Mouse (Mus musculus): ENCODE measurements around the gene Olfr502. TPM values are rescaled to one million over a fixed set of nuclear protein-coding genes. Genes with fewer than 3 reads are reported as not detected.
"Not testable (repeated sequence)": the region's sequence is repeated elsewhere in the genome, so short reads cannot be mapped to it uniquely, and the experiment has no call there.

Gene Olfr502
- polyA plus RNA-seq (2015; fragmentation: Nextera tagmentation; extraction: Ambion mirVana), result not detected in 2 replicates

DNA sequence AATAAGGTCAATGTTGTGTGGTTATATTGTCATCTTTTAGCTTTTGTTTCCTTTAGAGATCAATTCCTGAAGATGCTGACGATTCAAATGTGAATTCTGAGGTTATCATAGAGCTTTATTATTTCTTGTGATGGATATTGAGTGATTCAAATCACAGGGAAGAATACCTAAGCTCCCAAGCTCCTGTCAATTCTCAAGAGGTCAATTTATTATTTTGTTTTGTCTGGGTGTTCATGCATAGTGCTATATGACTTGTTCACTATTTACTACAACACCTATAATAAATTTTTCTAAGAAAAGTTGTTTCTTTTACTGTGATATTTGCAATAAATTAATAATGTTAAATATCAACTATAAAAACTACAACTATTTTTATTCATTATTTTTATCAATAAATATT lies at the start of gene Olfr502:
Gene Olfr502 (minus strand): TSS at position 101 of the 400 bp plus-strand sequence.
- Histone ChIP-seq H3K4me1 (ENCODE audit: control insufficient read depth, insufficient read depth, low read length) (no peaks in the 10 kb centered on the region), H3K36me3 (ENCODE audit: control insufficient read depth, insufficient read depth, low read length) (no peaks in the 10 kb centered on the region), H3K9me3 (replicated peaks; ENCODE audit: control insufficient read depth, low read length) (no peaks in the 10 kb centered on the region), H3K4me2 (ENCODE audit: low read depth, low read length) (no peak within 1 kb of the TSS), H3K4me3 (replicated peaks; ENCODE audit: low read length) (no peak within 1 kb of the TSS), H3K9ac (ENCODE audit: low read length) (no peak within 1 kb of the TSS), H3K27me3 (ENCODE audit: control insufficient read depth, insufficient read depth, low read length) (no peaks in the 10 kb centered on the region), H3K27ac (ENCODE audit: low read length) (no peak within 1 kb of the TSS)
- ATAC-seq (ENCODE audit: insufficient read depth, low FRiP score), result no peak
- WGBS, result 69% methylated on average over 1 of the region's 1 CpGs

DNA sequence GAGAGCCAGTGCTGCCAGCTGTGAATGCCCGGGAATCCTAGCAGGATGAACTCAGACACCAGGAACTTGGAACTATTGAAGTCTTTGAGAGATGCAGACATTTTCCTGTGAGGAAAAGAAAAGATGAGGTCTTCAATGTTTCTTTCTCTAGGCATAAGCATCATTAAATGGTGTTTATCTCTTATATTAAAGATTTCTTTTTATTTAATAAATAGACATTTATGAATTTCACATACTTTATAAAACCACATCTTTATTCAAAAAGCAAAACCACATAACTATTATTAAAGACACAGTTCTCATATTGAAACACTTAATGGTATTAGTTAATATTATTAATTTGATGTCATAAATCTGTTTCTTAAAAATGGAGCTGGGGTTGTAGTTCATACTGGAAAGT lies 40.8 kb upstream of the Olfr502 start, which contains the start of gene Olfr504:
Gene Olfr504 (minus strand): TSS at position 101 of the 400 bp plus-strand sequence.
- Histone ChIP-seq H3K4me1 (ENCODE audit: control insufficient read depth, insufficient read depth, low read length) (no peaks in the 10 kb centered on the region), H3K4me2 (ENCODE audit: low read depth, low read length) (no peak within 1 kb of the TSS), H3K36me3 (ENCODE audit: control insufficient read depth, insufficient read depth, low read length) (no peaks in the 10 kb centered on the region), H3K27me3 (ENCODE audit: control insufficient read depth, insufficient read depth, low read length) (no peaks in the 10 kb centered on the region), H3K9me3 (replicated peaks; ENCODE audit: control insufficient read depth, low read length) (no peaks in the 10 kb centered on the region), H3K4me3 (replicated peaks; ENCODE audit: low read length) (no peak within 1 kb of the TSS), H3K9ac (ENCODE audit: low read length) (no peak within 1 kb of the TSS), H3K27ac (ENCODE audit: low read length) (no peak within 1 kb of the TSS)
- 85% methylated on average over 1 of the region's 1 CpGs for WGBS
- ATAC-seq (ENCODE audit: insufficient read depth, low FRiP score), result no peak

DNA sequence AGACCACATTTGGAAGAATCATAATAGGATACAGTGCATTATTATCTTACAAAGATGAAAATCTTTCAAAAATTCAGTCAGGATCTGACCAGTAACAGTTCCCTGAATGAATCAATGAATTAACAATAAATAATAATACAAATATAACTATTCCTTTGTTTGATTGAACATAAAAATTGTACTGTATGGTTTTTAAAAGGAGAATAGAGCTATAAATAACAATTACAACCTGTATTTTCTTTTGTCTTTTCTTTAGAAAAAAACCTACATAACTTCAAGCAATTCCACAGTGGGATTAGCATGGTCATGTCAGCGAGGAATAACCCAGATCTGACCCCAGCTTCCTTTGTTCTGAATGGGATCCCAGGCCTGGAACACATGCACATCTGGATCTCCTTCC lies 19.4 kb upstream of the Olfr502 start, which contains the start of gene Olfr503:
Gene Olfr503 (plus strand): TSS at position 301 of the 400 bp plus-strand sequence.
- H3K4me3 ChIP-seq (replicated peaks; ENCODE audit: low read length); H3K4me1 ChIP-seq (ENCODE audit: control insufficient read depth, insufficient read depth, low read length); H3K27ac ChIP-seq (ENCODE audit: low read length); H3K9me3 ChIP-seq (replicated peaks; ENCODE audit: control insufficient read depth, low read length); H3K36me3 ChIP-seq (ENCODE audit: control insufficient read depth, insufficient read depth, low read length); H3K4me2 ChIP-seq (ENCODE audit: low read depth, low read length); ATAC-seq (ENCODE audit: insufficient read depth, low FRiP score); H3K27me3 ChIP-seq (ENCODE audit: control insufficient read depth, insufficient read depth, low read length); H3K9ac ChIP-seq (ENCODE audit: low read length): not testable (repeated sequence)
- WGBS, result 48% methylated on average over 1 of the region's 1 CpGs

DNA sequence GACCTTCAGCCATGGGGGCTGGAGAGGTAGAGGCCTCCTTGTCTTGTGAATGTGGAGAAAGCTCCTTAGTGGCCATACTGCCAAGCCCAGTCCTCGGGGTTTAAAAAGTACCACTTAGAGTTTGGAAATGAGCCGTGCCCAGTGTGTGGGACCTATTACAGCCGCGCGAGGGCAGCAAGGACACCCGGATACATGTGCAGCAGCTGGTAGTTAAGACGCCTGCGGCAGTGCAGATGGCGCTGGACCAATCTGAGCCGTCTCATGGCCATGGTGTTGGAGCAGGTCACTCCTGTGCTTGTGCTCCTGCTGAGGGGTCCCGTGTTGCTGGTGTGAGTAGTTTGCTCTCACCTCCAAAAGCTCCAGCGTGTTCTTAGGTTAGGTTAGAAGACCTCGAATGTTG lies 17.6 kb upstream of the Olfr502 start:
- ATAC-seq (ENCODE audit: insufficient read depth, low FRiP score), result no peak
- WGBS, result 84% methylated on average over 13 of the region's 13 CpGs
- no peak overlapping the region for H3K4me2 ChIP-seq (ENCODE audit: low read depth, low read length)
- H3K4me1 ChIP-seq (ENCODE audit: control insufficient read depth, insufficient read depth, low read length), result no peaks in the 10 kb centered on the region
- no peak overlapping the region for H3K9ac ChIP-seq (ENCODE audit: low read length)
- no peaks in the 10 kb centered on the region for H3K27me3 ChIP-seq (ENCODE audit: control insufficient read depth, insufficient read depth, low read length)
- no peaks in the 10 kb centered on the region for H3K36me3 ChIP-seq (ENCODE audit: control insufficient read depth, insufficient read depth, low read length)
- H3K9me3 ChIP-seq (replicated peaks; ENCODE audit: control insufficient read depth, low read length), result no peaks in the 10 kb centered on the region
- H3K4me3 ChIP-seq (replicated peaks; ENCODE audit: low read length), result no peak overlapping the region
- no peak overlapping the region for H3K27ac ChIP-seq (ENCODE audit: low read length)

Other genes starting within 250 kb of the Olfr502 start
- not detected in 2 replicates for gene Olfr490, start 236.1 kb downstream of the Olfr502 start, polyA plus RNA-seq (2015; fragmentation: Nextera tagmentation; extraction: Ambion mirVana)
- gene Olfr491, start 211.6 kb downstream of the Olfr502 start, polyA plus RNA-seq (2015; fragmentation: Nextera tagmentation; extraction: Ambion mirVana), result not detected in 2 replicates
- gene Olfr492, start 201.4 kb downstream of the Olfr502 start, polyA plus RNA-seq (2015; fragmentation: Nextera tagmentation; extraction: Ambion mirVana), result not detected in 2 replicates
- gene Olfr493, start 178.1 kb downstream of the Olfr502 start, polyA plus RNA-seq (2015; fragmentation: Nextera tagmentation; extraction: Ambion mirVana), result not detected in 2 replicates
- not detected in 2 replicates for gene Olfr494, start 159.7 kb downstream of the Olfr502 start, polyA plus RNA-seq (2015; fragmentation: Nextera tagmentation; extraction: Ambion mirVana)
- not detected in 2 replicates for gene Olfr495, start 131.9 kb downstream of the Olfr502 start, polyA plus RNA-seq (2015; fragmentation: Nextera tagmentation; extraction: Ambion mirVana)
- not detected in 2 replicates for gene Olfr497, start 104.6 kb downstream of the Olfr502 start, polyA plus RNA-seq (2015; fragmentation: Nextera tagmentation; extraction: Ambion mirVana)
- not detected in 2 replicates for gene Olfr498, start 59.7 kb downstream of the Olfr502 start, polyA plus RNA-seq (2015; fragmentation: Nextera tagmentation; extraction: Ambion mirVana)
- gene Olfr503, start 19.5 kb upstream of the Olfr502 start, polyA plus RNA-seq (2015; fragmentation: Nextera tagmentation; extraction: Ambion mirVana), result not detected in 2 replicates
- not detected in 2 replicates for gene Olfr504, start 40.7 kb upstream of the Olfr502 start, polyA plus RNA-seq (2015; fragmentation: Nextera tagmentation; extraction: Ambion mirVana)
- gene Olfr506, start 85.7 kb upstream of the Olfr502 start, polyA plus RNA-seq (2015; fragmentation: Nextera tagmentation; extraction: Ambion mirVana), result not detected in 2 replicates
- gene Olfr507, start 96.7 kb upstream of the Olfr502 start, polyA plus RNA-seq (2015; fragmentation: Nextera tagmentation; extraction: Ambion mirVana), result not detected in 2 replicates
- gene Olfr508, start 104.9 kb upstream of the Olfr502 start, polyA plus RNA-seq (2015; fragmentation: Nextera tagmentation; extraction: Ambion mirVana), result not detected in 2 replicates
- not detected in 2 replicates for gene Olfr509, start 126.8 kb upstream of the Olfr502 start, polyA plus RNA-seq (2015; fragmentation: Nextera tagmentation; extraction: Ambion mirVana)
- not detected in 2 replicates for gene Olfr510, start 141.4 kb upstream of the Olfr502 start, polyA plus RNA-seq (2015; fragmentation: Nextera tagmentation; extraction: Ambion mirVana)
- gene Olfr512, start 188.3 kb upstream of the Olfr502 start, polyA plus RNA-seq (2015; fragmentation: Nextera tagmentation; extraction: Ambion mirVana), result not detected in 2 replicates
- not detected in 2 replicates for gene Olfr513, start 225.9 kb upstream of the Olfr502 start, polyA plus RNA-seq (2015; fragmentation: Nextera tagmentation; extraction: Ambion mirVana)

All from stomach, embryonic 16.5 days (tissue).